Mouse (Mus musculus): Measurements from ENCODE around the gene Hist2h2aa1. TPM values are rescaled to one million over a fixed set of nuclear protein-coding genes. Genes with fewer than 3 reads are reported as not detected.

Gene Hist2h2aa1
- polyA plus RNA-seq, 1 experiment from 2014 or later, result 12.3 TPM

Small RNA genes lying within 50 kb of the gene (microRNA-seq; reads per million reads assigned to microRNA genes)
- not detected for gene Gm44492
- gene Gm47311, result not detected
- gene Gm47313, result not detected

Other genes with a start within 250 kb of the Hist2h2aa1 start
- 65.9 and 74.1 TPM in 2 replicates for gene Plekho1, start 249.5 kb upstream of the Hist2h2aa1 start, polyA plus RNA-seq (2015; fragmentation: Nextera tagmentation; extraction: Ambion mirVana)
- gene Vps45, start 187.0 kb upstream of the Hist2h2aa1 start, polyA plus RNA-seq (2015; fragmentation: Nextera tagmentation; extraction: Ambion mirVana), result 66.9 and 77.1 TPM in 2 replicates
- gene Otud7b, start 141.0 kb upstream of the Hist2h2aa1 start, polyA plus RNA-seq (2015; fragmentation: Nextera tagmentation; extraction: Ambion mirVana), result 9.4 and 12.7 TPM in 2 replicates
- gene Mtmr11, start 83.5 kb upstream of the Hist2h2aa1 start, polyA plus RNA-seq (2015; fragmentation: Nextera tagmentation; extraction: Ambion mirVana), result 10.5 and 14.1 TPM in 2 replicates
- gene Sf3b4, start 73.2 kb upstream of the Hist2h2aa1 start, polyA plus RNA-seq (2015; fragmentation: Nextera tagmentation; extraction: Ambion mirVana), result 135 and 145 TPM in 2 replicates
- gene Sv2a, start 64.3 kb upstream of the Hist2h2aa1 start, polyA plus RNA-seq (2015; fragmentation: Nextera tagmentation; extraction: Ambion mirVana), result 72.2 and 78.5 TPM in 2 replicates
- 54.1 and 63.0 TPM in 2 replicates for gene Bola1, start 25.8 kb upstream of the Hist2h2aa1 start, polyA plus RNA-seq (2015; fragmentation: Nextera tagmentation; extraction: Ambion mirVana)
- gene Hist2h2ab, start 25.6 kb upstream of the Hist2h2aa1 start, polyA plus RNA-seq (2015; fragmentation: Nextera tagmentation; extraction: Ambion mirVana), result 0.52 TPM in 1 of 2 replicates, not detected in the other
- 1.1 and 2.1 TPM in 2 replicates for gene Hist2h2ac, start 24.6 kb upstream of the Hist2h2aa1 start, polyA plus RNA-seq (2015; fragmentation: Nextera tagmentation; extraction: Ambion mirVana)
- 4.0 and 4.3 TPM in 2 replicates for gene Hist2h2be, start 24.4 kb upstream of the Hist2h2aa1 start, polyA plus RNA-seq (2015; fragmentation: Nextera tagmentation; extraction: Ambion mirVana)
- gene Hist2h3c2, start 6.4 kb upstream of the Hist2h2aa1 start, polyA plus RNA-seq (2015; fragmentation: Nextera tagmentation; extraction: Ambion mirVana), result 2.2 and 2.6 TPM in 2 replicates
- gene Hist2h2aa2, start 5.2 kb upstream of the Hist2h2aa1 start, polyA plus RNA-seq (2015; fragmentation: Nextera tagmentation; extraction: Ambion mirVana), result 69.0 and 69.4 TPM in 2 replicates
- 0.38 and 0.96 TPM in 2 replicates for gene Hist2h3c1, start 1.2 kb downstream of the Hist2h2aa1 start, polyA plus RNA-seq (2015; fragmentation: Nextera tagmentation; extraction: Ambion mirVana)
- 3.3 and 3.5 TPM in 2 replicates for gene Hist2h4, start 17.8 kb downstream of the Hist2h2aa1 start, polyA plus RNA-seq (2015; fragmentation: Nextera tagmentation; extraction: Ambion mirVana)
- 13.1 and 17.8 TPM in 2 replicates for gene Hist2h3b, start 23.2 kb downstream of the Hist2h2aa1 start, polyA plus RNA-seq (2015; fragmentation: Nextera tagmentation; extraction: Ambion mirVana)
- 2.1 and 2.7 TPM in 2 replicates for gene Hist2h2bb, start 24.3 kb downstream of the Hist2h2aa1 start, polyA plus RNA-seq (2015; fragmentation: Nextera tagmentation; extraction: Ambion mirVana)
- 1.9 and 2.1 TPM in 2 replicates for gene Fcgr1, start 48.5 kb downstream of the Hist2h2aa1 start, polyA plus RNA-seq (2015; fragmentation: Nextera tagmentation; extraction: Ambion mirVana)
- gene BC107364, start 206.8 kb downstream of the Hist2h2aa1 start, polyA plus RNA-seq (2015; fragmentation: Nextera tagmentation; extraction: Ambion mirVana), result not detected in 2 replicates

All from neural tube, embryonic 13.5 days (tissue).